Mouse (Mus musculus) regulatory T cell (primary cell): ENCODE results near the gene Rtn4rl1.

Experiments used
- in situ Hi-C: fragments of 300-600 bp; cut with MboI, MseI; formaldehyde crosslinking; loops from one replicate; pipeline ENCODE4 v1.15.1; 2025; ENCODE audit warnings: high pct_unique_total_duplicates

Rtn4rl1 gene

DNA sequence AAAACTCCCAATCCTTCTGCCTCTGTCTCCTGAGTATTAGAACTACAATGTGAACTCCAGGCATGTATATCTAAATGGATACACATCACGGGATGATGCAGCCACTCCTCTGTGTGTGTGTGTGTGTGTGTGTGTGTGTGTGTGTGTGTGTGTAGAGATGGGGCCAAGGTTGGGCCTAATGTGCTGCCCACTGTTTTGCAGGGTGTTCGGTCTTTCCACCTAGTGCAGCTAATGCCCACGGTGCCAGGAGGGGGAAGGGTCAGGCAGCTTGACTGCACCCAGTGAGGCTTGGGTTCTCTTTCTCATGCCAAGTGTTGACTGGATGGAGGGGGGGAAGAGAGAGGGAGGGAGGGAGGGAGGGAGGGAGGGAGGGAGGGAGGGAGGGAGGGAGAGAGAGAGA is 19.3 kb downstream of the Rtn4rl1 start:
- in situ Hi-C loops = no loop called here

DNA sequence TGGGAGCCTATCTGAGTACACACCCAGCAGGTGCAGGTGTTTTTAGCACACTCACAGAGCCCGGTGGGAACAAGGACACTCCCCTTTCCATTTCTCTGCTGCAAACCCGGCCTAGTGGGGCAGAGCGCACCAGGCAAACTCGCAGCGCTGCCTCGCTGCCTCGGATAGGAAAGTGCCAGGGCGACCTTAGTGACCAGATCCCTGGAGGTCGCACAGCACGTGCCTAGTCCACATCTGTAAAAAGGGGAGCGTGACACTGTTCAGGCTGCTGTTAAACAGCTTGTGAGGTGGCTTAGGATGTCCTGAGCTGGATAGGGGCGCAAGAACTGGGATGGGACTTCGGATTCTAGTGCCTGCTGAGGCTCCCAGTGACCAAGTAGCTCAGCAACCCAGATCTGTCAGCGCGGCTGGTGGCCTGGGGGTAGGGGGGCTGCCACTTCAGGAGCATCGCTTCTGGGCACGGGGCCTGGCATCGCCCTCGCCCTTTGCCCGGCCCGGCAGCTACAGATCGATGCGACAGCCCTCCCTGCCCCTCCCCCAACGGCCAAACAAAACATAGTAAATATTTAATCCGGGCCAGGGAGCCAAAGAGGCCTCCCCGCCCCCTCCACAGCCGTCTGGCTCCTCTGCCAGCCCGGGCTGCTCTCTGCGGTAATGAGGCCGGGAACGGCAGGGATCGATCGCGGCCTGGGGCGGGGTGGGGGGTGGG is 19.9 kb downstream of the Rtn4rl1 start:
- in situ Hi-C loops = no loop called here

DNA sequence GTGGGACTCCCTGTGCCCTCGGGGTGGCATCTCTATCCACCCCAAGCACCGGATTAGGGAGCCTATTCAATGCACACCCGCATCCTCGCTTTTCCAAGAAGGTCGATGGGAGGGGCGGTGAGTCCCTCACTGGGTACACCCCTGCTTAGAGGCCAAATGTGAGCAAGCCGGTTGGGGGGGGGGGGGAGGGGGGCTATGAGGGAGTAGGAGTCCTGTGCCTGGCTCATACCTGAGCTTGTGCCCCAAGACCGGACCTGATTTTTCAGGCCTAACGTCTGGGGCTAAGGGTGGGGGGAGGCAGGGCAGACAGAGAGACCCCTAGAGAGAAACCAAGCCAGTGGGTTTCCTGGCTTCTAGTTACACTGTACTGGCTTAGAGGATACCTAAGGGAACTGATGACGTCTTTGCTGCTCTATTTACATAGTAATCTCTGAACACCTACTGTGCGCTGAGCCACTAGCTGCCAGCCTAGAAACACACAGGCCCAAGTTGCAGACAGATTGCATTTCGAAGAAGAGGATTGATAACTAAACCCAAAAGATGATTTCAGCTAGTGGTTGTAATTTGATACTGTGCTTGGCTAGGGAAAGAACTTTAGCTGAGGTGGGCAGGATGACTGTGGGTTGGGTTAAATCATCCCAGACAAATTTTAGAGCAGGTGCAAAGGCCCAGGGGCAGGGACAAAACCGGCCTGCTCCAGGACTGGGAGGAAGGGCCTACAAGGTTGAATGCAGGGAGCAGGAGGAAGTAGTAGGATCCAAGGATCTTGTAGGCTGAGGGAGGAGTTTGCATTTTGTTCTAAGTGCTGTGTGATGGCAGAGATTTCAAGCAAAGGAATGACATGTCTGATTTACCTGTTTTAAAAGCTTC is 20.7 kb downstream of the Rtn4rl1 start:
- in situ Hi-C loops = no loop called here

DNA sequence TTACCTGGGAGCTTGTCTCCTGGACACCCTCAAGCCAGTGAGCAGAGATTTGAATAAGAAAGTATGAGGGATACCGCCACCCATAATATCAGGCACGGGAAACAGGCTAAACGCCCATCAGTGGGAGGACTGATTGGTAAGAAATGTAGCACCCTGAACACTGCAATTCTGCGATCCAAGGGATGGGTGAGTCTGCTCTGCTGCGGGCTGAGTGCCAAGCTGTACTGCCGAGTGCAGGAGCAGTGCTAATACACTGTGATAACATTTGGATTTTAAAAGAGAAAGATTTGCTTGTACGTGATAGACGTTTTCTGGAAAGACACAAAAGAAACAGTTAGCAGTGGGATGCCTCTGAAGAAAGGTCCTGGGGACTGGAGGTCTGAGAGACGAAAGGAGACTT is 26.5 kb downstream of the Rtn4rl1 start:
- in situ Hi-C loops = no loop called here

DNA sequence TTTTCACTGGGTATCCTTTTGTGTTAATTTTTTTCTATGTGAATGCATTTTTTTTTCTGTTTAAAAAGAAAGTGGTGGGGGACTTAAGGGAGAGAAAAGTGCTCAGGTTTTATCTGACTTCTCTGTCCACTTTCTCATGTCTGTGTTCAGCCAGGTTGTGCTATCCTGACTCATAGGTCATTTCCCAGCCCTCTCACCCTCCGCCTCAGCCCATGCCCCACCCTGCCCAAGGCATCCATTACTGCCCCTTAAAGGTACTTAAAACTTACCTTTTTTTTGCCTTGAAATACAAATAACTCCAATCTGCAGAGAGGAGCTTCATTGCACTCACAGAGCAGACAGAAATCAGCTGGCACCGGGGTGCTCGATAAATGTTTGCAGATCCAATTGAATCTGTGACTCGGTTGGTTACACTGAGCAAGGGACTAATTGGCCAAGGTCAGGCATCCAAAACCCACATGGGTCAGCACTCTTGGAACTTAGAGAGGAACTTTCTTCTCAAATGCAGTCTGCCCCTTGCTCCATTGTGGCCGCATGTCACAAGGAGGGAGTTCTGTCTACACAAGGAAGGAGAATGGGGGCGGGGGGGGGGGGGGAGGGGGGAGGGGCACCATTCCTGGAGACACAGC is 27.0 kb downstream of the Rtn4rl1 start:
- in situ Hi-C loops = no loop called here

DNA sequence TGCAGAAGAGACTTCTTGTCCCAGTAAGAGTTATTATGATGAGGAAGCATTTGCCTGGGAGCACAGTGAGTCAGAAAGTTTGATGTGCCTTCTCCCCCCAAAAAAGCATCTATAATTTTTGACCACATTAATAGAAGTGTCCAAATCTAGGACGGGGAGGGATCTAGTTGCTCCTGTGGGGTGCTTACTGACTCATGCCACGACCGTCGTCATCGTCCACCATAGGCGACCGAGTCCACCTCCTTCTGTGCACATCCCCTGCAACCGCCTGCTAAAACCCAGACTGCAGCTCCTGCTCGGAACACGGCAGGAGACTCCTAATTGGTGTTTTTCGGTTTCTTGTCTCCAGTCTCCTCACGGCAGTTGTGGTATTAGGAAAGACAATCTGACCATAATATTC is 30.5 kb downstream of the Rtn4rl1 start:
- in situ Hi-C loops = no loop called here

DNA sequence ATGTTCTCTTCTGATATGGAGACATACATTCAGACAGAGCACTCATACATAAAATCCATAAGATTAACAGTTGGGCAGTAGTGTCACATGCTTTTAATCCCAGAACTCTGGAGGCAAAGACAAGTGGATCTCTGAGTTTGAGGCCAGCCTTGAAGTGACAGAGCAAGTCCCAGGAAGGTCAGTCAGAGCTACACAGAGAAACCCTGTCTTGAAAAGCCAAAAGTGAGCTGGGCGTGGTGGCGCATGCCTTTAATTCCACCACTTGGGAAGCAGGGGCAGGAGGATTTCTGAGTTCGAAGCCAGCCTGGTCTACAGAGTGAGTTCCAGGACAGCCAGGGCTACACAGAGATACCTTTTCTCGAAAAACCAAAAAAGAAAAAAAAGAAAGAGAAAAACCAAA is 31.3 kb downstream of the Rtn4rl1 start:
- in situ Hi-C loops = no loop called here

DNA sequence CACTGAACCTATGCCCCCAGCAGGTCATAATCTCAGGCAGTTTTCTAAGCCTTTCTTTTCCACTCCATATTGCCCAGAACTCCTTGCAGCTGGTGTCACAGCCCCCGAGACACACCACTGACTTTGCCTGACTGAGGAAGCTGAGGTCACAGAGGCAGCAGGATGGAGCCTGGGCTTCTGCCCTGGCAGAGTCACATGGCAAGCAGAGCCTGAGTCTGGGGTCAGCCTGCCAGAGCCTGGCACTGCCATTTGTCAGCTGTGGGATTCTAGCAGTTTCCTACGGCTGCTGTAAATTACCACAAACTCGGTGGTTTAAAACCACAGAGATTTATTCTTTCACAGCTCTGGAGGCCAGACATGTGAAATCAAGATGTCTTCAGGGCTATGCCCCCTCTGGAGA is 34.0 kb downstream of the Rtn4rl1 start:
- in situ Hi-C loops = no loop called here

DNA sequence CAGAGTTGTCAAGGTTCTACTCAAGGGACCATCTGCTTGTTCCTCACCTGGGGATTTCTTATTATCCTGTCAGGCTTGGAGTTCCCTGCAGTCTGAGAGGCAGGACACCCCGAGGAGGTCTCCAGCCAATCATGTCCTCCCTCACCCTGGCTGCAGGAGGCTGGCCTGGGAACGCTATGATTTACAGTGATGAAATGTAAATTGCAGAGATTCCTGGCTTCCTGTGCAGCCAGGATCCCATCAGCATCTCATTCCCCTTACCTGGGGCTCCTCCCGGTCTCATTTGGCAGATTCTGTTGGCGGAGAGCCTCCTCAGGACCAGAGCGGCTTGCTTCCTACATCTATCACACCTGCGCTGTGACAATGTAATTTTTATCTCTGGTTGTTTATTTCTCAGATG is 35.7 kb downstream of the Rtn4rl1 start:
- in situ Hi-C loops = no loop called here

DNA sequence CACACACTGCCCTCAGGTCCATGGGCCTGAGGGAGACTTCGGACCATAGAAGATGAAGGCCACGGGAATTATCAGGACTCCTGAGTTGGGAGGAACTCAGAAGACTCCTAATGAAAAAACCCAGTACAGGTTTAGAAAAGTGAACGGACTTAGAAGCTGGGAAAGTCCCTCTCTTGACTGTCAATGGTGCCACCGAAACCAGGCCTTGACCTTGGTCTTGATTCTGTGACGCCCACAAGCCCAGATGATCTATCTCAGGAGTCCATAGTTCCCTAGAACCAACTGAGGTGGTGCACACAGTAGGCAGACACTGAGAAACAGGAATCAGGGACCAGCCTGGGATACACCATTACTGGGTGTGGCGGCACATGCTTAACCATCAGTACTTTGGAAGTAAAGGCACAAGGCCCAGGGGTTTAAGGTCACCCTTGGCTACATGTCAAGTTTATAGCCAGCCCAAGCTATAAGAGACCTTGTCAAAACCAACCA is 36.7 kb downstream of the Rtn4rl1 start:
- in situ Hi-C loops = no loop called here

DNA sequence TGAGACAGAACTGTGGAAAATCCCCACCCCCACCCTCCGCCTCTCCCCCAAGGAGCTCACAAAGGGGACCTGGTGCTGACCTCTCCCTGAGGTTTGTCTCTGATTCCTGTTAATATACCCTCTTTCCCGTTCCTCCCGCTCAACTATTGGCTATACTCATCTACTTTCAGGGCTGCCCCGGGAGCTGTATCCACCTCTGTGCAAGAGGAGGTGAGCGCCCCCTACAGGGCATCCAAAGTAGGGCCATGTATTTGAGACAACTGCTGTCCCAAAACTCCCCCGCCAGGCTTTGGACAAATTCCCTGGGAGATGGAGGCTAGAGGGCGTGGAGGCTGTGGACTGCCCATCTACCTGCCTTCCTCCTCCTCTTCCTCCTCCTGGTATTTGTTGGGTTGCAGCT is 38.2 kb downstream of the Rtn4rl1 start:
- in situ Hi-C loops = no loop called here

DNA sequence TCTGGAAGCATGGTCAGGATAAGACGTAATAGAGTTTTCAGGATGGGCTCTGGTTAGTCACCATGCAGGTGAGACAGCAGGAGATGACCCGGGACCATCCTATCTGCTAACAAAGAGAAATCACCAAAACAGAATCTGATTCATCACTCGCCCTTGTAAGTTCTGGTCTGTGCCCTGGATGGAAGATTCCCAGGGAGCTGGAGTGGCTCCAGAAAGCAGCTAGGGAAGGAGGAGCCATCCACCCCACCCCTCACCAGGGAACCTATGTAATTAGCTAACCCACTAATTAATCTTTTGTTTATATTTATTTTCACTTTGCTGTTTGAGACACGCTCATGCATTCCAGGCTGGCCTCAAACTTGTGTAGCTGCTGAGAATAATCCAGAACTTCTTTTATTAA is 38.9 kb downstream of the Rtn4rl1 start:
- in situ Hi-C loops = no loop called here

DNA sequence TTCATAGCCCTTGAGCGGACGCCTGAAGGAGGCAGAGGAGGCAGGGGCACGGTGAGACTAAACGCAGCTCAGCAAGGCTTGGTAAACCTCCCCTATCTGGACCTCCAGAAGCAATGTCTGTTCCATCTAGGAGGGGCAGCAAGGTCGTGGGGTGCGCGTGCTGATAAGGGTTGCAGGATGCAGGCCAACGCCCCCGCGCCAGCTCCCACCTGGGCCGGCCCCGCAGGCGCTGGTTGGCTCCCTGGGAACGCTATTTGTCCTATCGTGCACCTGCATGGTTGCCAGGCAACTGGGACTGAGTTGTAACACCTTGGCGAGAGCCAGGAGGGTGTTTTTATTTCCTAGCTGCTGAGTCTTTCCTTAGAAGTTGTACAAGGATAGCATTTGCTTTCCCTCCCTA is 41.2 kb downstream of the Rtn4rl1 start:
- in situ Hi-C loops = no loop called here

DNA sequence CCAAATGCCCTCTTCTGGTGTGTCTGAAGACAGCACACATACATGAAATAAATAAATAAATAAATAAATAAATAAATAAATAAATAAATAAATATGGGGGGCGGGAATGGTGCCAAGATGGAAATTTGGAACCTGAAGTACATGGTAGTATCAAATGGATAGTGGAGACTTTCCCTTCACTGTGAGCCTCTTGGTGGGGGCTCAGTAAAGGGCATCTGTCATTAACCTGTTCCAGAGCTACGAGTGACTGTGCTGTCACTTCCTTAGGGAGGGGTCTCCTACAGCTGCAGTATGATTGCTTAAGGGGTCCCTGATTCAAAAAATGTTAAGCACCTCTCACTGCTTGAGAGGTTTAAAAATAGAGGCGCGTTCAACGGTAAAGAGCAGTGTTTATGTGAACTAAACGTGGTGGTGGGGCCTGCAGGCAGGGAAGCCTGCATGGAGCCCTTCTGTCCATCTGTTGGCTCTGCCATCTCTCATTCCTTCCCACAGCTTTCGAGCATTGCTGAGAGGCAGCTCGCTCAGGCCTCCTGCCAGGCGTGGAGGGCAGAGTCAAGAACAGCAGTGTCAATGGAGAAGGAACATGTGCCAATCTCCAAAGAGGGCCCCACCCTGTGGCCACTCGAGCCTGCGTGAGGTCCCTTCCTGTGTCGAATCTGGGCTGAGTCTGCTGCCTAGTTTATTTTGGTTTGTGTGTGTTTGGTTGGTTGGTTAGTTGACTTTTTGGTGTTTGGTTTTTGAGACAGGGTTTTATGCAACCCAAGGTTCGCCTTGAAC is 46.8 kb downstream of the Rtn4rl1 start:
- in situ Hi-C loops = no loop called here

DNA sequence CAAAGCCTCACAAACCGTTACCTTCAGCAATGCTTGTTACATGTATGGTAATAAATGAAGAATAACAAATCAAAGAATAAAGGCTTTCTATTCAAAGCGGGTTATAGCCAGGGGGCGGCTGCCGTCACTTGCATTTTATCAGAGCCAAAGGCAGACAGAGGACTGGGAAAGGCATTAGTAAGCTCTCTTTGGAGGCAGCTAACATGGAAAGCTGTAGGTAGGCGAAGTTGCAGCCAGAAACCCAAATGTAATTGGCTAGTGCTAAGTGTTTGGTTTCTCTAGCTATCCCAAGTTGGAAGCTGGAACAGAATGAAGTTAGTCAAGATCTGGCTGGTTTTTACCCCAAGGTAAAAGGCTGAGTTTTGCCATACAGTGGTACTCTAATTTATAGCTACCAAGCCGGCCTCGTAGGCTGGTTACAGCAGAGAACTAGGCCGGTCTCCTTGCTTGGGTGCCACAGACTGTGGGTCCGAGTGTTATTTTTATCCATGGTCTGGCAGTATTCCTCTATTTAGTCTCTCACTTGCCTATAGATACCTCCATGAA is 49.2 kb downstream of the Rtn4rl1 start:
- in situ Hi-C loops = no loop called here

DNA sequence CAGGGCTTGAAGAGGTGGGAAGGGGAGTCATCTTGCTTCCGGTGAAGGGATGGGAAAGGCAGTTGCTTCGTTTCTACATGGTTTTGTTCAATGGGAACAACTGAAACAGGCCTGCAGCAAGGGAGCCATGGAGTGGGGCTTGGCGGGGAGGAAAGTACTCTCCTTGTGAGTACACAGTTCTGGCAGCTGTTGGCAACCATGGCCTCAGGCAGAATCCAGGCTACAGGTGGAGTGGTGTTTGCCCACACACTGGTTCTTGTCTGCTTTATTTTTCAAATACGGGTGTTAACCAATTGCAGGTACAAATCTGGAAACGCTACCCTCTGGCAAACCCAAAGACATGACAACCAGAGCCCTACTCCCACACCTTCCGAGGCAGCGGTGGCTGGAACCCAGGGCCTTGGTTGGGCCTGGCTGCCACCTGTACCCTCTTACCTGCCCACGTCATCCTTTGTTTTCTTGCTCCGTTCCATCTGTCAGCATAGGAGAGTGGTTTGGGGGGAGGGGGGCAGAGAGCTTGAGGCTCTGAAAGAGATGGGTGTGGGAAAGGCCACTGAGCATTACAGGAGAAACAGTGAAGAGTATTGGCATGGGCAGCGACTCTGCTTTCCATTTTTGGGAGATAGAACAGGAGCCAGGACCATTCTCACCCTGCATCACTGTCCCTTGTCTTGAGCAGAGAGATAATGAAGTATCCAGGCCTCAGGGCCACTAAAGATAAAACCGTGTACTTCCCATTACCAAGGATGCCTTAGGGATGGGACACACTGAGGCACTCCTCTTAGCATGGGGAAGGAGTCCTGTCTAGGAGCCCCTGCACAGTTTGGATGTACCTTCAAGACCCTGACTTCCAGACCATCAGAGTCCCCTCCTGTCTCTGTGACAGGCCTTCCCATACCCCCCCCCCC is 51.0 kb downstream of the Rtn4rl1 start:
- in situ Hi-C loops = no loop called here

DNA sequence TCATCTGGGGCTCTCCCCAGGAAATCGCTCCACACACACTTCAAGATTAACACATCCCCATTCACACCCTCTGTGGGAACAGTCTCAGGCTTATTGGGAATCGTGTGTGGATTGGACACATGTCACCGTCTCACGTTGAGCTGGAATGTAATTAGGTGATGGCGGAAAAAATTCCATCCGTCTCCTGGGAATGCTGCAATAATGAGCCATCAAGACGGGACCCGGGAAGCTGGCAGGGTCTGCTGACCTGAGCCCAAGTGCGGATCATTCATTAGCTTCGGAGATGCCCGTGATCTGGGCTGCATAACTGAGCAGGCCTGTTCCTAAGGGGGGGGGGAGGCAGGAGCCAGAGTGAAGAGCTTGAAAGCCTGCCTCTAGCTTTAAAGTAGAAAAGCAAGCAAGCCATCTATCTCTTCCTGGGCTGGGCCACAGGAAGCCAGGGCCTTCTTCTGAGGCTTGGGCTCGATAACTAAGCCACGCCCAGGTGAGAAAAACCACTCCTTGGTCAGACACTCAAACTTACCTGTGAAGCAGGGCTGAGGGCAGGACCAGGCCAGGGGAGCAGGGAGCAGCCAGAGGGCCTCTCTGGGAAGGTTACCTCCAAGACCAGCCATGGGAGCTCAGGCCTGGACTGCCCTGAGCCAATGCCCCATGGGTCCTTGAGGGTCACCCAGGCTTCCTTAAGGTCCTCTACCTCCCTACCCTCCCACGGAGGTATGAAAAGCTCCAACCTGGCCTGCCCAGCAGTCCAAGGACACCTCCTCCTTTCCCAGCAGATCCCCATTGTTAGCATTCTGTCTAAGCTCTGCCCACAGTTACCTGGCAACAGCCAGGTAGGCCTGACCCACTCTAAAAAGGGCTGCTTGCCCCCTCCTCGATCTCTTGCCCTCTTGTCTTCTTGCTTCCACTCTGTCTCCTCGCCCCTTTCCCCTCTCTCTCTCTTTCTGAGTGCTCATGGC is 52.1 kb downstream of the Rtn4rl1 start:
- in situ Hi-C loops = no loop called here

DNA sequence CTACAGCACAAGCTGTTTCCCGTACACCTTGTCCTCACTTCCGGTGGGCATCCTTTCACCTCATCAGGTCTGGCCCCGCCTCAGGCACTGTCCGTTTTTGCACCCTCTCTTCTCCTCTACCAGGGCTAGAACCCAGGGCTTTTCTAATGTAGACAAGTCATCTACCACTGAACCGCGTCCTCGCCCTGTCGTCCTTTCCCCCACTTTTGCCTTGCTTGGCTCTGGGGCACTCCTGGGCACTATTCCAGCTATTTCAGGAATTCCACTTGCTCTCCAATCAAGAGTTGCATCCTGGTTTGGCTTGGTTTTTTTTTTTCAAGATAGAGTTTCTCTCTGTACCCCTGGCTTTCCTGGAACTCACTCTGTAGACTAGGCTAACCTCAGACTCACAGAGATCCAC is 53.0 kb downstream of the Rtn4rl1 start:
- in situ Hi-C loops = no loop called here

DNA sequence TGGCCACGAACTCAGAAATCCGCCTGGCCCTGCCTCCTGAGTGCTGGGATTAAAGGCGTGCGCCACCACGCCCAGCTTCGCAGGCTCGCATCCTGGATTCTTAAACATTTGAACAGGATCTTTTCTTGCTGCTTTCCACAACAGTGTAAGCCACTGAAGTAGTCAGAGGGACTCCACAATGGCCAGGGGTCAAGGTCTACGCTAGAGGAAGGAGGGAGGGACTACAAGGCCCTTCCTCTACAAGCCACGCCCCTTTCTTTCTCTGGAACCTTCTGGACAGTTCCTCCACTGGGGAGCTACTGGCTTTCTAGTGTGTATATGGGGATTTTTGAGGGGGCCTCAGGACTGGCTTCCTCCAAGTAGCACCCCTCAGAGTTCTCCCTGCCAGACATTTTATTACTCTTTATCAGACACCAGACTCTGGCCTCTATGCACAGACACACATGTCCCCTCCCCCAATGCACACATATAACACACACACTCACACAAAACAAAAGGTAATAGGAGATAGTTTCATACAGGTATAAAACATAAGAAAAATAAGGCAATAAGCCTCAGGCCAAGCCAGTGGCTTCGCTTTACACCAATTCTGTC is 53.7 kb downstream of the Rtn4rl1 start:
- in situ Hi-C loops = no loop called here
